26 mouse cellular contexts compared by ENCODE assay signal in the genomic region with DNA sequence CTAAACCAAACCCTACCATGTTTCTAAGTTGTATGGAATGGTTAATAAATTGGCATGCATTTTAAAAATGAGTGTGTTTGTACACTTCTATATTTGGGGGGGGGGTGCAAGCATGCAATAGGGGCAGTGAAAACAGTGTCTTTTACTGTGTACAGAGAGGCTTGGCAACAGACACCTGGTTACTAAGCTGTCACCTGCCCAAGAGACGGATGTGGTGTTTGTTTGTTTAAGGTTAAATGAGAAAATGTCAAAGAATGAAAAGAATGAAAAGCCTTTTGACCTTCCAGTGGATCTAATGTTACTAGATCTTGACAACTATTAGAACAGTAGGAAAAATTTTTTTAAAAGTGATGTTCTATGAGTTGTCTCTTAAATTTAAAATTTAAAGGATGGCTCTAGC. TPM values are rescaled to one million over a fixed set of nuclear protein-coding genes. Genes with fewer than 3 reads are reported as not detected.
DNase-seq lines count a peak whose midpoint lies in the region; ATAC-seq and TF ChIP-seq lines count a peak whose summit lies in the region.
"Had no signal": no experiment of that assay in that cellular context is flagged by ENCODE, and none has a peak within 500 bp of the region (broad histone marks: within the 10 kb centered on the region; RNA-seq: fewer than 3 reads in every experiment).

No protein-coding gene starts in this region.

- H3K27me3 ChIP-seq in intestine, embryonic 14.5 days (replicated peaks; ENCODE audit: control insufficient read depth, insufficient read depth, low read length): no peaks in the 10 kb centered on the region
- no peaks in the 10 kb centered on the region for H3K27me3 ChIP-seq in intestine, postnatal 0 days (replicated peaks; ENCODE audit: control insufficient read depth, insufficient read depth, low read length)
- H3K27me3 ChIP-seq: embryonic facial prominence, embryonic 12.5 days; forebrain, embryonic 13.5 days; forebrain, embryonic 15.5 days had no signal

- no peak overlapping the region for H3K27ac ChIP-seq in intestine, embryonic 14.5 days (ENCODE audit: low read depth)
- H3K27ac ChIP-seq in intestine, postnatal 0 days (ENCODE audit: low read depth, low read length): no peak overlapping the region
- H3K27ac ChIP-seq: embryonic facial prominence, embryonic 10.5 days; embryonic facial prominence, embryonic 12.5 days; forebrain, embryonic 13.5 days; forebrain, embryonic 15.5 days had no signal

- no peak overlapping the region for H3K4me2 ChIP-seq in intestine, embryonic 14.5 days (ENCODE audit: low read length)
- no peak overlapping the region for H3K4me2 ChIP-seq in intestine, postnatal 0 days (replicated peaks; ENCODE audit: low read depth)
- H3K4me2 ChIP-seq: embryonic facial prominence, embryonic 12.5 days; forebrain, embryonic 13.5 days; forebrain, embryonic 15.5 days had no signal

- ATAC-seq in intestine, embryonic 14.5 days (replicated peaks; ENCODE audit: low FRiP score, low TSS enrichment, low read depth): no peak
- ATAC-seq in intestine, postnatal 0 days: no peak
- ATAC-seq in CD4-positive, CD25-positive, alpha-beta regulatory T cell, adult 4 months: peak; percentile 53
- ATAC-seq: activated CD4-positive, CD25-positive, alpha-beta regulatory T cell, adult 4 months; forebrain, embryonic 13.5 days; forebrain, embryonic 15.5 days; forebrain, postnatal 0 days had no signal

- WGBS in intestine, embryonic 14.5 days: 66% methylated on average over 1 of the region's 1 CpGs
- WGBS in intestine, postnatal 0 days: 42% methylated on average over 1 of the region's 1 CpGs

- H3K4me3 ChIP-seq in intestine, embryonic 14.5 days (ENCODE audit: low read depth, low read length): no peak overlapping the region
- no peak overlapping the region for H3K4me3 ChIP-seq in intestine, postnatal 0 days (ENCODE audit: low read depth, low read length)
- H3K4me3 ChIP-seq: embryonic facial prominence, embryonic 10.5 days; embryonic facial prominence, embryonic 12.5 days; forebrain, embryonic 13.5 days; forebrain, embryonic 15.5 days had no signal

- peak; percentile 28 for DNase-seq in intestine, embryonic 14.5 days (ENCODE audit: low spot score)
- peak; percentile 28 for DNase-seq in CD4-positive helper T cell, adult 2 months (ENCODE audit: low read depth, low spot score)
- DNase-seq in naive thymus-derived CD4-positive, alpha-beta T cell, adult 2 months (ENCODE audit: low read depth): peak; percentile 54
- no peak for DNase-seq in adrenal gland, adult (ENCODE audit: inconsistent age in 2 of 2, low spot score in 1 of 2)
- no peak for DNase-seq in spleen, postnatal 4 days (ENCODE audit: low spot score in 2 of 2)
- DNase-seq: adrenal gland, adult 2 months; adrenal gland, postnatal 10 days; adrenal gland, postnatal 25 days; B cell, adult 2 months; cerebellum, adult 11 months; cerebellum, adult 18-20 months; cerebellum, adult 8-10 months; cerebellum, adult 9-11 months; cerebellum, postnatal 14 days; cerebellum, postnatal 36 days; forebrain, postnatal 0 days had no signal

- no peaks in the 10 kb centered on the region for H3K36me3 ChIP-seq in intestine, embryonic 14.5 days (ENCODE audit: control insufficient read depth, insufficient read depth, low read length)
- no peaks in the 10 kb centered on the region for H3K36me3 ChIP-seq in intestine, postnatal 0 days (ENCODE audit: control insufficient read depth, insufficient read depth)
- H3K36me3 ChIP-seq: embryonic facial prominence, embryonic 12.5 days; forebrain, embryonic 15.5 days had no signal

- TF ChIP-seq CTCF in intestine, postnatal 0 days (IDR thresholded peaks at IDR 0.05; ENCODE audit: low read depth): no peak

- peaks cover 26% of the 10 kb centered on the region for H3K4me1 ChIP-seq in intestine, embryonic 14.5 days (replicated peaks; ENCODE audit: control insufficient read depth, insufficient read depth, low read length)
- no peaks in the 10 kb centered on the region; the same call in 1 of the 2 replicates for H3K4me1 ChIP-seq in intestine, postnatal 0 days (replicated peaks; ENCODE audit: control insufficient read depth, insufficient read depth, low read length)

- H3K9ac ChIP-seq in intestine, embryonic 14.5 days (ENCODE audit: low read length): no peak overlapping the region
- no peak overlapping the region for H3K9ac ChIP-seq in intestine, postnatal 0 days (ENCODE audit: low read depth, low read length)
- H3K9ac ChIP-seq: embryonic facial prominence, embryonic 12.5 days; forebrain, embryonic 13.5 days; forebrain, embryonic 15.5 days; forebrain, postnatal 0 days had no signal

- H3K9me3 ChIP-seq in intestine, embryonic 14.5 days (ENCODE audit: control insufficient read depth, low read length): no peaks in the 10 kb centered on the region
- H3K9me3 ChIP-seq in intestine, postnatal 0 days (ENCODE audit: control insufficient read depth): no peaks in the 10 kb centered on the region
- H3K9me3 ChIP-seq: embryonic facial prominence, embryonic 10.5 days; embryonic facial prominence, embryonic 12.5 days; forebrain, embryonic 13.5 days; forebrain, embryonic 15.5 days had no signal

RNA-seq across cellular contexts. Expression of gene a, which starts 16.5 kb away (rescaled TPM):
- polyA plus RNA-seq in intestine, embryonic 14.5 days (2014; fragmentation: Nextera tagmentation; extraction: Ambion mirVana): 0.93 and 1.5 TPM in 2 replicates
- polyA plus RNA-seq in intestine, postnatal 0 days (2015; fragmentation: Nextera tagmentation; extraction: Ambion mirVana): 0.18 TPM in 1 of 2 replicates, not detected in the other
- polyA plus RNA-seq in CD4-positive, CD25-positive, alpha-beta regulatory T cell, adult 4 months (2017; shearing (Covaris generic)): not detected
- polyA plus RNA-seq: activated CD4-positive, CD25-positive, alpha-beta regulatory T cell, adult 4 months had no signal

RNA-seq across cellular contexts. Expression of gene Raly, which starts 16.8 kb away (rescaled TPM):
- 66.4 and 73.2 TPM in 2 replicates for polyA plus RNA-seq in intestine, embryonic 14.5 days (2014; fragmentation: Nextera tagmentation; extraction: Ambion mirVana)
- polyA plus RNA-seq in intestine, postnatal 0 days (2015; fragmentation: Nextera tagmentation; extraction: Ambion mirVana): 20.1 and 20.5 TPM in 2 replicates
- polyA plus RNA-seq in CD4-positive, CD25-positive, alpha-beta regulatory T cell, adult 4 months (2017; shearing (Covaris generic)): 1 to 10 TPM; 8.0 to 8.6 TPM

RNA-seq across cellular contexts. Expression of gene Gm14214, which starts 37.9 kb away (rescaled TPM):
- polyA plus RNA-seq in intestine, embryonic 14.5 days (2014; fragmentation: Nextera tagmentation; extraction: Ambion mirVana): not detected in 2 replicates
- not detected in 2 replicates for polyA plus RNA-seq in intestine, postnatal 0 days (2015; fragmentation: Nextera tagmentation; extraction: Ambion mirVana)
- not detected for polyA plus RNA-seq in CD4-positive, CD25-positive, alpha-beta regulatory T cell, adult 4 months (2017; shearing (Covaris generic))
- polyA plus RNA-seq: adrenal gland, adult 2 months; brain, embryonic 14.5 days; embryonic facial prominence, embryonic 10.5 days; embryonic facial prominence, embryonic 12.5 days; embryonic facial prominence, embryonic 14.5 days; forebrain, embryonic 11.5 days; forebrain, embryonic 13.5 days; forebrain, embryonic 15.5 days; forebrain, postnatal 0 days had no signal

Comparison
In these comparisons a context has a peak if more than half of its experiments do, and no peak if none do; other contexts are left out.
1. DNase-seq: peak in intestine, embryonic 14.5 days (single experiment), CD4-positive helper T cell, adult 2 months (single experiment) and naive thymus-derived CD4-positive, alpha-beta T cell, adult 2 months (single experiment); none in adrenal gland, adult (0 of 2) and spleen, postnatal 4 days (0 of 2).